Mouse (Mus musculus) kidney, postnatal 0 days (tissue): ENCODE measurements around the gene Ranbp3. TPM values are rescaled to one million over a fixed set of nuclear protein-coding genes. Genes with fewer than 3 reads are reported as not detected.
A peak's percentile ranks its signal among the peaks of the same experiment; 100 is the strongest.

ENCODE experiments used
- ATAC-seq: fragments of 200-750 bp; cut with Nextera tagmentation; replicated peaks from 2 replicates; pipeline ENCODE4 v1.8.0; 2017; ENCODE audit warnings: low read depth, moderate number of reproducible peaks, moderate TSS enrichment, moderate library complexity; ENCODE audit not compliant: low FRiP score
- DNase-seq: peaks from one replicate; pipeline ENCODE4 v3.0.0-alpha.2; 2016; ENCODE audit warnings: low spot score
- H3K27ac ChIP-seq: fragments of 300-500 bp; sonication (generic); 2 replicates; pipeline ENCODE4 v1.5.1; 2014; ENCODE audit warnings: mild to moderate bottlenecking
- H3K27me3 ChIP-seq: fragments of 300-500 bp; sonication (generic); 2 replicates; pipeline ENCODE4 v1.6.1; 2014; ENCODE audit warnings: low read length, mixed read lengths; ENCODE audit not compliant: insufficient read depth
- H3K36me3 ChIP-seq: fragments of 300-500 bp; sonication (generic); 2 replicates; pipeline ENCODE4 v1.6.1; 2014; ENCODE audit warnings: low read length, mixed read lengths; ENCODE audit not compliant: insufficient read depth
- H3K4me1 ChIP-seq: fragments of 300-500 bp; sonication (generic); replicated peaks from 2 replicates; pipeline ENCODE4 v1.6.1; 2014; ENCODE audit warnings: antibody characterized with exemption, low read length, mixed read lengths; ENCODE audit not compliant: insufficient read depth
- H3K4me2 ChIP-seq: fragments of 300-500 bp; sonication (generic); 2 replicates; pipeline ENCODE4 v1.6.1; 2014; ENCODE audit warnings: mild to moderate bottlenecking, low read length, moderate library complexity, mixed read lengths
- H3K4me3 ChIP-seq: fragments of 300-500 bp; sonication (generic); replicated peaks from 2 replicates; pipeline ENCODE4 v1.5.1; 2014; ENCODE audit warnings: low read depth, low read length
- H3K9ac ChIP-seq: fragments of 300-500 bp; sonication (generic); 2 replicates; pipeline ENCODE4 v1.6.1; 2014; ENCODE audit warnings: low read depth, low read length
- H3K9me3 ChIP-seq: fragments of 300-500 bp; sonication (generic); replicated peaks from 2 replicates; pipeline ENCODE4 v1.6.1; 2016; ENCODE audit warnings: low read length, inconsistent platforms, mixed read lengths
- CTCF ChIP-seq: IDR thresholded peaks from 2 replicates; pipeline ENCODE4 v1.5.1; 2016; ENCODE audit warnings: antibody characterized with exemption, low read depth, mild to moderate bottlenecking, moderate library complexity
- WGBS: fragments of 180-500 bp; shearing (Covaris S2); extraction: QIAGEN DNeasy Blood & Tissue Kit; methylation state at CpG from one replicate; pipeline ENCODE4 v1.1.7; 2014; 5-methylcytosine and 5-hydroxymethylcytosine counted together
- polyA plus RNA-seq: library from polyadenylated mRNA; unstranded; fragments of >200 nt; fragmentation: Nextera tagmentation; extraction: Ambion mirVana; gene quantifications from 2 replicates; pipeline ENCODE4 v1.2.1, GENCODE M21; 2015

Gene Ranbp3
- polyA plus RNA-seq, 1 experiment from 2014 or later: 57.4 TPM

DNA sequence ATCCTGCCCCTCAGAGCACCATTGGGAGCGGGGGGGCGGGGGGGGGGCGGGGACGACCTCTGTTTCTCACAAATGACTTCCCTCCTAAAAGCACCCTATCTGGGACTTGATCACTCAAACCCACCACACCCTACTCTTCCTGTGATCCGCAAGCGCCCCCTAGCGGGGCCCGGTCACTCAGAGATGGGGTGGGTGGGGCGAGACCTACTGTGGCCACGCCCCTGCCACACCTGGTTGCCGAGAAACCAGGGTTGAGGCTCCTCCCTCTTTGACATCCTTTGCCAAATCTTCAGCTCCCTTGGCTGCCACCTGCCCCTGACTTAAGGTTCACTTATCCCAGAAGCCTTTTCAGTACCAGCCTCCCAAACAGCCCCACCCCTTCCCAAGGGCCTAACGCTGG lies 85.0 kb downstream of the Ranbp3 start:
- 3% methylated on average over 12 of the region's 12 CpGs for WGBS

GRCm38 (mm10) chr17:56759261-56759660 lies 86.2 kb downstream of the Ranbp3 start:
- no peak for TF ChIP-seq CTCF
- Histone ChIP-seq H3K9ac (no peak overlapping the region), H3K27me3 (peaks cover 13% of the 10 kb centered on the region; the same call in 1 of the 2 replicates), H3K4me2 (no peak overlapping the region), H3K4me3 (no peak overlapping the region), H3K9me3 (no peaks in the 10 kb centered on the region), H3K36me3 (no peaks in the 10 kb centered on the region), H3K4me1 (peaks cover 20% of the 10 kb centered on the region), H3K27ac (no peak overlapping the region)
- no peak for DNase-seq
- ATAC-seq: no peak
- WGBS: 32% methylated on average over 7 of the region's 7 CpGs

More for the DNA sequence above, 85.0 kb downstream of the Ranbp3 start:
- DNase-seq (peak; percentile 67), ATAC-seq (0 out of 2 replicates have a peak, but pooled peaks have one; percentile 29)
- no peak overlapping the region for H3K27ac ChIP-seq
- H3K36me3 ChIP-seq: no peaks in the 10 kb centered on the region
- no peaks in the 10 kb centered on the region for H3K9me3 ChIP-seq
- peak overlapping the region; percentile 97; the same call in 1 of the 2 replicates for H3K4me2 ChIP-seq
- H3K4me1 ChIP-seq: peaks cover 20% of the 10 kb centered on the region
- H3K27me3 ChIP-seq: peaks cover 13% of the 10 kb centered on the region; the same call in 1 of the 2 replicates
- peak; percentile 71 for TF ChIP-seq CTCF
- H3K4me3 ChIP-seq: no peak overlapping the region
- H3K9ac ChIP-seq: no peak overlapping the region

- Histone ChIP-seq H3K36me3 (no peaks in the 10 kb centered on the region), H3K9ac (no peak overlapping the region), H3K4me3 (no peak overlapping the region), H3K4me1 (peaks cover 26% of the 10 kb centered on the region), H3K4me2 (no peak overlapping the region), H3K9me3 (no peaks in the 10 kb centered on the region), H3K27ac (no peak overlapping the region), H3K27me3 (0 out of 2 replicates have a peak, but pooled peaks cover 4% of the 10 kb centered on the region)
- ATAC-seq: no peak
- DNase-seq: no peak
- no peak for TF ChIP-seq CTCF
- WGBS: 66% methylated on average over 3 of the region's 3 CpGs
Measured at GRCm38 (mm10) chr17:56761077-56761476, 88.0 kb downstream of the Ranbp3 start.

Other genes with a start within 250 kb of the Ranbp3 start
- 44.7 and 45.3 TPM in 2 replicates for gene Ptprs, start 196.8 kb upstream of the Ranbp3 start, polyA plus RNA-seq
- not detected in 2 replicates for gene Znrf4, start 160.9 kb upstream of the Ranbp3 start, polyA plus RNA-seq
- 0.93 and 1.1 TPM in 2 replicates for gene Gm20219, start 118.9 kb upstream of the Ranbp3 start, polyA plus RNA-seq
- 35.7 and 43.4 TPM in 2 replicates for gene Safb2, start 88.7 kb upstream of the Ranbp3 start, polyA plus RNA-seq
- gene Safb, start 88.5 kb upstream of the Ranbp3 start, polyA plus RNA-seq: 61.0 and 65.9 TPM in 2 replicates
- 395 and 467 TPM in 2 replicates for gene 2410015M20Rik, start 63.5 kb upstream of the Ranbp3 start, polyA plus RNA-seq
- gene Rpl36, start 59.9 kb upstream of the Ranbp3 start, polyA plus RNA-seq: 2,445 and 2,952 TPM in 2 replicates
- gene Lonp1, start 46.4 kb upstream of the Ranbp3 start, polyA plus RNA-seq: 45.4 and 46.8 TPM in 2 replicates
- 0.78 and 1.0 TPM in 2 replicates for gene Catsperd, start 45.2 kb upstream of the Ranbp3 start, polyA plus RNA-seq
- gene Ndufa11, start 44.5 kb downstream of the Ranbp3 start, polyA plus RNA-seq: 683 and 742 TPM in 2 replicates
- gene Vmac, start 44.7 kb downstream of the Ranbp3 start, polyA plus RNA-seq: 24.4 and 27.4 TPM in 2 replicates
- gene Nrtn, start 84.2 kb downstream of the Ranbp3 start, polyA plus RNA-seq: 8.7 and 11.8 TPM in 2 replicates
- gene Dus3l, start 91.5 kb downstream of the Ranbp3 start, polyA plus RNA-seq: 37.3 and 38.8 TPM in 2 replicates
- 0.59 and 0.71 TPM in 2 replicates for gene Prr22, start 97.0 kb downstream of the Ranbp3 start, polyA plus RNA-seq
- gene Rfx2, start 157.7 kb downstream of the Ranbp3 start, polyA plus RNA-seq: 1.6 and 2.1 TPM in 2 replicates
- gene Acsbg2, start 201.2 kb downstream of the Ranbp3 start, polyA plus RNA-seq: not detected in 2 replicates
- 0.11 and 0.13 TPM in 2 replicates for gene 1700061G19Rik, start 202.2 kb downstream of the Ranbp3 start, polyA plus RNA-seq